Mouse (Mus musculus) heart, adult 18-20 months (tissue): ENCODE measurements around the gene Gm6793. TPM values are rescaled to one million over a fixed set of nuclear protein-coding genes. Genes with fewer than 3 reads are reported as not detected.

Experiments used
- DNase-seq, 2 experiments: peaks; one replicate each; pipeline ENCODE4 v3.0.0; 2021 to 2022; ENCODE audit warnings: mixed read lengths in 1 of 2
- total RNA-seq, 2 experiments: library from RNA; stranded (reverse); gene quantifications; 2 replicates each; pipeline ENCODE4 v1.2.3; 2021

Gm6793 gene
- total RNA-seq, 2 experiments from 2014 or later = not detected

GRCm38 (mm10) chr8:111982116-111982515, 32.7 kb downstream of the Gm6793 start:
- DNase-seq = no peak

GRCm38 (mm10) chr8:111978147-111978546, 36.7 kb downstream of the Gm6793 start:
- no peak for DNase-seq

GRCm38 (mm10) chr8:111976326-111976725, 38.5 kb downstream of the Gm6793 start:
- DNase-seq = no peak

GRCm38 (mm10) chr8:111975706-111976105, 39.1 kb downstream of the Gm6793 start:
- no peak for DNase-seq

- DNase-seq = no peak
These were observed 40.7 kb downstream of the Gm6793 start for GRCm38 (mm10) chr8:111974138-111974537.

GRCm38 (mm10) chr8:111968991-111969390, 45.8 kb downstream of the Gm6793 start:
- no peak for DNase-seq

- no peak for DNase-seq
These were observed 46.3 kb downstream of the Gm6793 start for GRCm38 (mm10) chr8:111968541-111968940.

- no peak for DNase-seq
These were observed 47.5 kb downstream of the Gm6793 start for GRCm38 (mm10) chr8:111967246-111967870.

GRCm38 (mm10) chr8:111964849-111965561, 49.8 kb downstream of the Gm6793 start:
- DNase-seq = peak in 1 of 2 experiments; percentile 13

- no peak for DNase-seq
These were observed 50.5 kb downstream of the Gm6793 start for GRCm38 (mm10) chr8:111964351-111964750.

GRCm38 (mm10) chr8:111963546-111963945, 51.3 kb downstream of the Gm6793 start:
- DNase-seq = no peak

Other genes with a start within 250 kb of the Gm6793 start
- gene Cfdp1, start 160.7 kb downstream of the Gm6793 start, total RNA-seq = 10 to 100 TPM; 35.2 to 36.1 TPM
- 1 to 10 TPM; 2.4 to 2.6 TPM for gene Tmem170, start 138.3 kb downstream of the Gm6793 start, total RNA-seq
- not detected for gene Chst5, start 104.6 kb downstream of the Gm6793 start, total RNA-seq
- 1 to 10 TPM; 2.0 to 2.4 TPM for gene Tmem231, start 81.2 kb downstream of the Gm6793 start, total RNA-seq
- 100 to 1,000 TPM; 137 to 139 TPM for gene Gabarapl2, start 74.3 kb downstream of the Gm6793 start, total RNA-seq
- 1 to 10 TPM; 1.9 to 2.2 TPM for gene Adat1, start 22.7 kb downstream of the Gm6793 start, total RNA-seq
- 100 to 1,000 TPM in 1 of 2 experiments, 10 to 100 TPM in 1; 99.8 to 112 TPM for gene Kars, start 3.7 kb downstream of the Gm6793 start, total RNA-seq
- 10 to 100 TPM; 10.9 to 12.9 TPM for gene Terf2ip, start 3.6 kb downstream of the Gm6793 start, total RNA-seq